Mouse (Mus musculus) spleen, adult 2 months (tissue): ENCODE data around the gene Gm20388.

Experiments
- CTCF ChIP-seq: fragments of 200-500 bp; IDR thresholded peaks from 2 replicates; pipeline ENCODE4 v1.5.1; 2011; ENCODE audit warnings: mild to moderate bottlenecking, inconsistent platforms; ENCODE audit not compliant: insufficient read depth, insufficient read length, insufficient replicate concordance; ENCODE audit errors: extremely low read depth
- POLR2A ChIP-seq: fragments of 200-500 bp; IDR thresholded peaks from 2 replicates; pipeline ENCODE4 v1.6.1; 2011; ENCODE audit warnings: low read depth, low read length, inconsistent platforms

GRCm38 (mm10) chr8:122955195-122955594, 3044.6 kb downstream of the Gm20388 start:
- TF ChIP-seq CTCF: no peak
- TF ChIP-seq POLR2A: no peak
